Mouse (Mus musculus) lung, adult 2 months (tissue): Measurements from ENCODE around the gene Rpia.

Experiments
- CTCF ChIP-seq: fragments of 200-500 bp; IDR thresholded peaks from 2 replicates; pipeline ENCODE4 v1.5.1; 2011; ENCODE audit warnings: mild to moderate bottlenecking, low read length, control low read depth; ENCODE audit not compliant: insufficient read depth
- POLR2A ChIP-seq: fragments of 200-500 bp; IDR thresholded peaks from 2 replicates; pipeline ENCODE4 v1.6.1; 2011; ENCODE audit warnings: low read depth, mild to moderate bottlenecking, control low read depth, low read length, borderline replicate concordance; ENCODE audit errors: extremely low read depth

DNA sequence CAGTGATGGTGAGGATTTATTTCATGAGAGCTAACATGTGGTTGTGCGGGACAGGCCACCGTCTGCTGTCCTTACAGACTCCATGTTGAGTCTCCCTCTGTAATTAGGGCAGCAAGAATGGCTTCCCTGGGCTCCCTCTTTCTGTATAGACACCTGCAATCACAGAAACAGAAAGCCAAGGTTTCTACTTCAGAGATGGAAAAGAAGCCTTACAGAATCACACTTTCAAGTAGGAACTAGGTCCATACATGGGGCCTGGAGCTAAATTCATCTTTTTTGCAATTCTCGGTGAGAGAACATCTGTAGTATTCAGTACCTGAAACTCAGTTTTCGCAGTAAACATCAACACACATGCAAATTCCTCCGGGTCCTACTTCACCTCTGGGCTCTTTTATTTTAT is 44.3 kb downstream of the Rpia start:
- TF ChIP-seq CTCF (no peak), POLR2A (no peak)
